Mouse (Mus musculus): ENCODE results near the gene Scai. TPM values are rescaled to one million over a fixed set of nuclear protein-coding genes. Genes with fewer than 3 reads are reported as not detected.
"Not testable (repeated sequence)": the region's sequence is repeated elsewhere in the genome, so short reads cannot be mapped to it uniquely, and the experiment has no call there.

The Scai gene
- 17.5 and 19.6 TPM in 2 replicates for polyA plus RNA-seq (2015; fragmentation: Nextera tagmentation; extraction: Ambion mirVana)

DNA sequence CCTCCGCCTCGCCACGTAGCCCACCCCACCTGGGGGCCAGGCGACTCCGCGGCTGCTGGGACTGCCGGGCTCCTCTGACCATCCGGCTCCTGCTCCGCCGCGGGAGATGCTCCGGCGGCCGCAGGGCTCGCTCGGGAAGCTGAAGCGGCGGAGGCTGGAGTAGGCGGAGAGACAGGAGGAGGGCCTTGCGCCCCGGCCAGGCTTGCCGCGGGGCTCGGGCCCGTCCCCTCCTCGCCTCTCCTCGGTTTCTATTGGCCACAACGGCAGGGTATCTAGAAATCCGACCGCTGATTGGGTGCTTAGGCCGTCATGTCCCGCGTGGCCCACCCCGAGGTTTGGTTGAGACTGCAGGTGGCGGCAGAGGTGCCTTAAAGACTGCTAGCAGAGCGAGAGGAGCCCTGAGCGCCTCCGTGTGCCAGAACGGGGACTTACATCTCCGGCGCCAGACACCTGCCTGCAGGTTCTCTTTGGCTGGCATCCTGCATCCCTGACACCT lies at the start of gene Scai:
Scai (minus strand) TSS at position 174 of the 496 bp plus-strand sequence.
- peak within 1 kb of the TSS; percentile 77 for H3K4me3 ChIP-seq
- peak within 1 kb of the TSS; percentile 66 for H3K4me2 ChIP-seq (replicated peaks)
- H3K4me1 ChIP-seq: peaks cover 24% of the 10 kb centered on the region
- under 1% methylated on average over 41 of the region's 41 CpGs for WGBS
- ATAC-seq (replicated peaks): peak; percentile 100
- peak within 1 kb of the TSS; percentile 98 for H3K27ac ChIP-seq (replicated peaks)
- no peaks in the 10 kb centered on the region for H3K27me3 ChIP-seq
- H3K9ac ChIP-seq (replicated peaks): peak within 1 kb of the TSS; percentile 94
- no peaks in the 10 kb centered on the region for H3K9me3 ChIP-seq
- peaks cover 5% of the 10 kb centered on the region; the same call in 1 of the 2 replicates for H3K36me3 ChIP-seq

DNA sequence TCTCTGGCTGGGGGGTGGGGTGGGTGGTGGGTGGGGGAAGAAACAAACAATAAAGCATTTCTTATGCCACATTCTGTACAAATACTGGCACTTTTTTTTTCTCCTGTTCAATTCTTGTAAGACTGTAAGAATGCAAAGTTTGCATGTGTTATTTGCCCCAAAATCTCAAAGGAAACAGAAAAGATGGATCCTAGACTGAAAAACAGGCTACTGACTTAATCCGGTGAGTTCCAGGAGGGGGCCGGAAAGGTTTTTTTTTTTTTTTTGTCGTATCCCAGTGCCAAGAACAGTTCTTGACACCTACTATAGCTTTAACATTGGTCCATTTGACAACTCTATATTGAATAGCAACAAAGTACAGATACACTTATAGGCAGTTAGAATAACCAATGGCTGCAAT lies 36.2 kb upstream of the Scai start:
- H3K4me1 ChIP-seq: peaks cover 27% of the 10 kb centered on the region
- H3K4me3 ChIP-seq: peak overlapping the region; percentile 95
- no peaks in the 10 kb centered on the region for H3K9me3 ChIP-seq
- peak; percentile 0; the same call in 1 of the 2 replicates for ATAC-seq (replicated peaks)
- peak overlapping the region; percentile 96 for H3K27ac ChIP-seq (replicated peaks)
- no peaks in the 10 kb centered on the region for H3K27me3 ChIP-seq
- 28% methylated on average over 3 of the region's 3 CpGs for WGBS
- H3K36me3 ChIP-seq: no peaks in the 10 kb centered on the region
- H3K9ac ChIP-seq (replicated peaks): peak overlapping the region; percentile 4; the same call in 1 of the 2 replicates
- H3K4me2 ChIP-seq (replicated peaks): peak overlapping the region; percentile 40

DNA sequence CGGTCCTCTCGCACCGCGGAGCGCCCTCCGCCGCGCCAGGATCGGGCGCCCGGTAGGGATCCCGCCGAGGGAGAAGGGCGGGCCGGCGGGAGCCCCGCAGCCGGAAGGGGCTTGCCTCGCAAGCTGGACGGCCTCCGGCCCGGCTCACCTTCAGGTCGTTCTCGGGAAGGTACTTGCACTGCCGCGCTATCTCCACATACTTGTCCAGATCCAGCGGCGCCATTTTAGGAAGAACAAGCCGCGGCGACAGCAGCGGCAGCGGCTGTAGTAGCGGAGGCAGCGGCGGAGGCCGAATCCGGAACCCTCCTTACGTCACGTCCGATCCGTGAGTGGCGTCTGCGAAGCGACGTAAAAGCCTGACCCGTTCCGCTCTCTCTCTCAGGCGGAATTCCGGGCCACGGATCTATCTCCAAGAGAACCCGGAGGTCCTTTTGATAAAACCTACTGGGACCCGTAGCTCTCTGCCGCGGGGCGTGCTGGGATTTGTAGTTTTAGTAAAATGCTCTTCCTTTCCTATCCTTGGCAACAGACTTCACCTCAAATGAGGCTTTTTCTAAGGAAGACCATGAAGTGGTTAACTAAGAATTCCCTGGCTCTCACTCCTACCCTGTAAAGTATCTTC lies 35.6 kb upstream of the Scai start, which contains the start of gene Ppp6c:
Ppp6c (minus strand) TSS at position 433 of the 622 bp plus-strand sequence.
- Histone ChIP-seq H3K27me3 (no peaks in the 10 kb centered on the region), H3K9me3 (no peaks in the 10 kb centered on the region), H3K9ac (replicated peaks) (peak within 1 kb of the TSS; percentile 92), H3K4me1 (peaks cover 27% of the 10 kb centered on the region), H3K4me2 (replicated peaks) (peak within 1 kb of the TSS; percentile 52), H3K4me3 (peak within 1 kb of the TSS; percentile 95), H3K36me3 (no peaks in the 10 kb centered on the region), H3K27ac (replicated peaks) (peak within 1 kb of the TSS; percentile 96)
- peak; percentile 99 for ATAC-seq (replicated peaks)
- under 1% methylated on average over 53 of the region's 56 CpGs for WGBS

DNA sequence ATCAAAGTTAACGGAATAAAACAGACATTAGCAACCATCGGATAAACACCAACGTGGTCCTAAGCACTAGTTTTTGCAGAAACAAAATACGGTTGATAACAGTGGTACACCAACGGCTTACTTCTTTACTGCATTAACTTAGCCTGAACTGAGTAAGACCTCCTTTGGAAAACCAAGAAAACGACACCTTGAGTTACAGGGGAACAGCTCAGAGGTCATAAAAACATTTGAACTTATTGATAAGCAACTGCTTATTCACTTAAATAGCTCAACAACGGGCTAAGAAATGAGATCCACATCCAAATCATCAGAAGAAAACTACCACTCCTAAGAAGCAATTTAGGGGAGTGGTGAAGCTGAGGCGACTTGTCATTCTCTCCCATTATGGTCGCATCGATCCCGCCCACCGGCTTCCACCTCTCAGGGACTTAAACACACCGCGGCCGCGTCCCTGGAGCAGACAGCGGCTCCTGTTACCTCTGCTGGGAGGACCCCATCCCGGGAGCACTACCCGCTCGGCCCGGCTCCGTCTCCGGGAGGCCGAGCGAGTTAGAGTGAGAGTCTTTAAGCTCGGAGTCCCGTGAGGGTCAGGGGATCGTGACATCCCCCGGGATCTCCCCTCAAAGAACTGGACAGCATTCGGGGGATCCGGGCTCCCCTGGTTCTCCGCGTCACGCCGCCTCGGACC lies 34.9 kb upstream of the Scai start:
- H3K36me3 ChIP-seq, H3K9me3 ChIP-seq, H3K27me3 ChIP-seq: not testable (repeated sequence)
- H3K4me3 ChIP-seq: peak overlapping the region; percentile 95
- H3K9ac ChIP-seq (replicated peaks): peak overlapping the region; percentile 92
- peak; percentile 42 for ATAC-seq (replicated peaks)
- H3K27ac ChIP-seq (replicated peaks): peak overlapping the region; percentile 96
- 4% methylated on average over 34 of the region's 36 CpGs for WGBS
- H3K4me1 ChIP-seq: peaks cover 27% of the 10 kb centered on the region
- H3K4me2 ChIP-seq (replicated peaks): peak overlapping the region; percentile 52

DNA sequence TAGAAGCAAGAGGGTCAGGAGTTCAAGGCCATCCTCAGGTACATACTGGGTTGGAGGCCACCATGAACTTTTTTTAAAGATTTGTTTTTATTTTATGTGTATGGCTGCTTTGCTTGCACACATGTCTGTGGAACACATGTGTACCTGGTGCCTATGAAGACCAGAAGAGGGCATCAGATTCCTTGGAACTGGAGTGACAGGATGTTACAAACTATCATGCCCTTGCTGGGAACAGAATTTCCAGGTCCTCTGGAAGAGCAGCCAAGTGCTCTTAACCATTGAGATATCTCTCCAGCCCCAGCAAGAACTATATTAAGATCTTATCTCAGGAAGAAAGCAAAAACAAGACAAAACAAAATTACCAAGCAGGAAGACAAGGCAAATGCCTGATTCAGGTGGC lies 34.1 kb upstream of the Scai start:
- no peaks in the 10 kb centered on the region for H3K9me3 ChIP-seq
- no peaks in the 10 kb centered on the region for H3K36me3 ChIP-seq
- H3K9ac ChIP-seq (replicated peaks): no peak overlapping the region
- no peak for ATAC-seq (replicated peaks)
- no peak overlapping the region for H3K27ac ChIP-seq (replicated peaks)
- no peaks in the 10 kb centered on the region for H3K27me3 ChIP-seq
- peak overlapping the region; percentile 95; the same call in 1 of the 2 replicates for H3K4me3 ChIP-seq
- H3K4me1 ChIP-seq: peaks cover 27% of the 10 kb centered on the region
- peak overlapping the region; percentile 52 for H3K4me2 ChIP-seq (replicated peaks)

DNA sequence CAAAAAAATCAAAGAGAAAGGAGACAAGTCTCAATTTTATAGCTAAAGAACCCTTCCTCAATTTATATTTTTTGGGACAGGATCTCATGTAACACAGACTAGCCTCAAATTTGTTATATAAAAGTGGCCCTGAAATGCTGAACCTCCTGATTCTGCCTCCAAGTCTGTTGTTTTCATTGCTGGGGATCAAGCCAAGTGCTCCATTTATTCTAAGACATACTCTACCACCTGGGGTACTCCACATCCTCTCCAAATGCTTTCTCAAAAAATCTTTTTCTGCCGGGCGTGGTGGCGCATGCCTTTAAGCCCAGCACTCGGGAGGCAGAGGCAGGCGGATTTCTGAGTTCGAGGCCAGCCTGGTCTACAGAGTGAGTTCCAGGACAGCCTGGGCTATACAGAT lies 29.5 kb upstream of the Scai start:
- Histone ChIP-seq H3K4me3 (no peak overlapping the region), H3K27me3 (no peaks in the 10 kb centered on the region), H3K9me3 (no peaks in the 10 kb centered on the region), H3K4me1 (peaks cover 18% of the 10 kb centered on the region), H3K4me2 (replicated peaks) (no peak overlapping the region), H3K36me3 (no peaks in the 10 kb centered on the region), H3K9ac (replicated peaks) (no peak overlapping the region), H3K27ac (replicated peaks) (no peak overlapping the region)
- 94% methylated on average over 6 of the region's 6 CpGs for WGBS
- no peak for ATAC-seq (replicated peaks)

DNA sequence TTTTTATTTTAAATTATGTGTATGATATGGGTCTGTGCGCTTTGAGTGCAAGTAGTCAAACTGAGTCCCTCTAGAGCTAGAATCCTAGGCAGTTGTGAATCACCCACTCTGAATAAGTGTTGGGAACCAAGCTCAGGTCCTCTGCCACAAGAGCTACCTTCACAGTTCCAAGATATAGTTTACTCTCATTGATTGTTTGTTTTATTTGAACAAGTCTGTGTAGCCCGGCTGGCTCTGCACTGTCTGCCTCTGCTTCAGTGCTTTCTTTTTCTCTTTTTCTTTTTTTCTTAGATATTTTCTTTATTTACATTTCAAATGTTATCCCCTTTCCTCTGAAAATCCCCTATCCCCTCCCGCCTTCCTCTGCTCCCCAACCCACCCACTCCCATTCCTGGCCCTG lies 28.5 kb upstream of the Scai start:
- WGBS: 93% methylated on average over 3 of the region's 3 CpGs

DNA sequence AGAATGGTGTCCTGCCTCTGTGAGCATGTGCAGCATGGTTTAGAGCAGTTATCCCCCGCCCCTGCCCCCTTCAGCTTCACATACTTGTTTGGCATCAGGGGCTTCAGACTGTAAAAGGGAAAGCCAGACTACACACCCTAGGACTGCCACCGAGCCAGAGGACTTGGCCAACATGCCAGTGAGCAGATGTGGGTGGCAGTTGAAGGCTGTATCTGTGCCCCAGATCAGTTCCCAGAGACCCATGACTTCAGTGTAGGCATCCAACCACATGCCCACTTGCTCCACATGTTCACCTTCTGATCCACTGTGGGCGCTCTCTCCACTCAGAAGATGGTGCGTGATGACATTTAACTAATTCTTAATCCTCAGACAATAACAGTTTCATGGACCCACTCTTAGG lies 26.6 kb upstream of the Scai start:
- Histone ChIP-seq H3K9me3 (no peaks in the 10 kb centered on the region), H3K4me2 (replicated peaks) (no peak overlapping the region), H3K27ac (replicated peaks) (no peak overlapping the region), H3K4me3 (no peak overlapping the region), H3K9ac (replicated peaks) (no peak overlapping the region), H3K27me3 (no peaks in the 10 kb centered on the region), H3K36me3 (no peaks in the 10 kb centered on the region), H3K4me1 (0 out of 2 replicates have a peak, but pooled peaks cover 3% of the 10 kb centered on the region)
- no peak for ATAC-seq (replicated peaks)
- 93% methylated on average over 4 of the region's 4 CpGs for WGBS

More for the DNA sequence above, 28.5 kb upstream of the Scai start:
- H3K9ac ChIP-seq (replicated peaks): no peak overlapping the region
- H3K36me3 ChIP-seq: no peaks in the 10 kb centered on the region
- no peak overlapping the region for H3K4me3 ChIP-seq
- H3K4me2 ChIP-seq (replicated peaks): no peak overlapping the region
- H3K9me3 ChIP-seq: no peaks in the 10 kb centered on the region
- ATAC-seq (replicated peaks): no peak
- no peak overlapping the region for H3K27ac ChIP-seq (replicated peaks)
- no peaks in the 10 kb centered on the region for H3K27me3 ChIP-seq
- peaks cover 8% of the 10 kb centered on the region for H3K4me1 ChIP-seq

DNA sequence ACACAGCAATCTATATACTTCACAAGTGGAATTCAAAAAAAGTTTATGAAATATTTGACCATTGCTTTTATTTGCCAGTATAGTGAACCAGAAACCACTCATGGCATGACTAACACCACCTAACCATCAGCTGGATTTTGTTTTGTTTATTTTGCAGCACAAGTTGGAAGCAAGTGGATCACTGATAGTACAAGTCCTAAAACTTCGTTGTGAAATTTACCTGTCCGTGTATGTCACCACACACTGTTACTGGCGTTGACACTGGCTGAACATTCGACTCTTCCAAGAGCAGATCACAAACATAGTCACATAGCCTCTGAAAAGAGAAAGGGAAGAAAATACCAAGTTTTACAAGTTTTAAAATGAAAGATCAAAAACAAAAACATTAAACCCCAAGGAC lies 20.2 kb upstream of the Scai start:
- Histone ChIP-seq H3K9ac (replicated peaks) (no peak overlapping the region), H3K4me3 (no peak overlapping the region), H3K4me1 (0 out of 2 replicates have a peak, but pooled peaks cover 3% of the 10 kb centered on the region), H3K9me3 (no peaks in the 10 kb centered on the region), H3K36me3 (peaks cover 3% of the 10 kb centered on the region; the same call in 1 of the 2 replicates), H3K4me2 (replicated peaks) (no peak overlapping the region), H3K27me3 (no peaks in the 10 kb centered on the region), H3K27ac (replicated peaks) (no peak overlapping the region)
- no peak for ATAC-seq (replicated peaks)
- WGBS: 95% methylated on average over 4 of the region's 4 CpGs

DNA sequence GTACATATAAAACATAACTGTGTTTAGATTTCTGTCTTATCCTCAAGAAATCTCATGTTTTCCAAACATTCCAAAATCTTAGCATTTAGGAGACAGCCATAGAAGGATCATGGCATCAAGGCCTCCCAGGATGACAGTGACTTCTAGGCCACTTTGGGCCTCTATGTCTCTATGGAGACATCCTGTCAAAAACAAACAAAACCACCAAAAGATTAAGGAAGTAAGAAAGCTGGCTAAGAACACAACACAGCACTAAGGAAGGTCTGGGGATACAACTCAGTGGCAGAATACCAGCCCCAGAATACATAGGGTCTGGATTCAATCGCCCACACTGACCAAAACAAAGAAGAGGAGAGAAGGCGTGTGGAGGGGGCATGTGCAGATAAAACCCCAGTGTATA lies 12.8 kb upstream of the Scai start:
- peaks cover 11% of the 10 kb centered on the region; the same call in 1 of the 2 replicates for H3K36me3 ChIP-seq
- H3K4me1 ChIP-seq: no peaks in the 10 kb centered on the region
- whole genome bisulfite sequencing: 93% methylated on average over 2 of the region's 2 CpGs
- no peak overlapping the region for H3K4me2 ChIP-seq (replicated peaks)
- H3K27ac ChIP-seq (replicated peaks): no peak overlapping the region
- H3K9ac ChIP-seq (replicated peaks): no peak overlapping the region
- no peaks in the 10 kb centered on the region for H3K27me3 ChIP-seq
- no peak overlapping the region for H3K4me3 ChIP-seq
- ATAC-seq (replicated peaks): no peak
- H3K9me3 ChIP-seq: no peaks in the 10 kb centered on the region

DNA sequence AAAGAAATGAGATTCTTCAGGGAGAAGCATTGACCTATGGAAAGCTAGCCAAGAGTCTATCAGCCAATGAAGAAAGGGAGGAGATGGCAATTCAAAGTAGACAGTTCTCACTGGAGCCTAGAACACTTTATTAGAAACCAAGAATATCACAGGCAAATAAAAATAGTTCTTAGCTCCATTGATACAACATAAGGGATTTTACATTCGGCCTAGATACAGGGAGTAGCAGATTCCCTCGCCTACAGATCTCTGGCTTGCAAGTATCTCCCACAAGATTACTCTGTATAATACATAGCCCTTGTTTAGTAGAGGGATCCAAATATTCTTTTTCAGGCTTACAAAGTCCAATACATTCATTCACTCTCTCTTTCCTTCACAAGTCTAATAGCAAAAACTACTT lies 4.3 kb upstream of the Scai start:
- Histone ChIP-seq H3K27me3 (no peaks in the 10 kb centered on the region), H3K9me3 (no peaks in the 10 kb centered on the region), H3K36me3 (peaks cover 17% of the 10 kb centered on the region; the same call in 1 of the 2 replicates), H3K9ac (replicated peaks) (no peak overlapping the region), H3K4me1 (peaks cover 6% of the 10 kb centered on the region), H3K4me2 (replicated peaks) (no peak overlapping the region), H3K27ac (replicated peaks) (no peak overlapping the region), H3K4me3 (no peak overlapping the region)
- no peak for ATAC-seq (replicated peaks)
- 97% methylated on average over 2 of the region's 2 CpGs for WGBS

DNA sequence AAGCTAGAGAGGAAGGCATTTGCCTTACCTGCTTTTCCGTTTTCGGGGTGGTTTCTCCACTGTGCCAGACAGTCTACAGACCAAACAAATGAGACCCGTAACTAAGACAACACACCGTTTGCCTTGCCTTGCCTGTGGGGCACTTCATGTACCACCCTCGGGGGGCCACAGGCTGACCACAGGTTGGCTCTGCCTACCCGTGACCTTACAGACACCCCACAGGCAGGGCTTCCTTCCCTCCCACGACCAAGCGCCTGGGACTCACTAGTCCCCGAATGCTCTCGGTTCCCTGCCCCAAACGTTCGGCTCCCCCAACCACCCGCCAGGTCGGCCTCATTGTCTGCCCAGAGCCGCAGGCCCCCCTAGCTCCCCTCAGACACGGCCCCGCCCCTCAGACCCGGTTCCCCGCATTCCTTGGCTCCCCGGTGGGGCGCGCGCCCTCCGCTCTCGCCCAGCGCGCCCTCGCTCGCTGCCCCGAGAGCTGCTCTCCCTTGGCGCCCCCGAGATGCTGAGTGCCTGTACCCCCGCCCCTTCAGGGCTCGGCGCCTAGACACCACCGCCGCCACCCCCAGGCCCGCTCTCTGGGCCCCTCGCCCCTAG lies 473 bp downstream of the Scai start:
- Histone ChIP-seq H3K9me3 (no peaks in the 10 kb centered on the region), H3K9ac (replicated peaks) (peak overlapping the region; percentile 94), H3K4me2 (replicated peaks) (peak overlapping the region; percentile 66), H3K27ac (replicated peaks) (peak overlapping the region; percentile 98), H3K36me3 (peaks cover 5% of the 10 kb centered on the region; the same call in 1 of the 2 replicates), H3K4me1 (peaks cover 24% of the 10 kb centered on the region), H3K4me3 (peak overlapping the region; percentile 77), H3K27me3 (no peaks in the 10 kb centered on the region)
- WGBS: 0% methylated on average over 39 of the region's 39 CpGs
- peak; percentile 90 for ATAC-seq (replicated peaks)

Data from forebrain, embryonic 15.5 days (tissue).